Mouse (Mus musculus): ENCODE results near the gene Car3. TPM values are rescaled to one million over a fixed set of nuclear protein-coding genes. Genes with fewer than 3 reads are reported as not detected.

Gene Car3
- total and polyA plus RNA-seq, 3 experiments: 1.7 to 4.9 TPM; not detected in 1

DNA sequence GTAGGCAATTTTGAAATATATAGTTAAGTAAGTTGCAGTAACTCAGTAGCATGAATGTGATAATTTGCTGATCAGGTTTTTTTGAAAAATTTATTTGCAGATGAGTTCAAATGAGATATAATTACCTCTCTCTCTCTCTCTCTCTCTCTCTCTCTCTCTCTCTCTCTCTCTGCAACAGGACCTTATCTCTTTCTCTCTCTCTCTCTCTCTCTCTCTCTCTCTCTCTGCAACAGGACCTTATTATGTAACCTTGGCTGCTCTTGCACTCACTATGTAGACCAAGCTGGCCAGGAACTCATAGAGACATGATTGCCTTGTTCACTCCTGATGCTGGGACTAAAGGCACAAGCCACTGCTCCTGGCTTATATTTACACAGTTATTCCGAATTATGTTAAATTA, 2.1 kb upstream of the Car3 start:
- H3K4me1 ChIP-seq (ENCODE audit: control insufficient read depth in 1 of 2, insufficient read depth in 2 of 2, low read length in 2 of 2): no peaks in the 10 kb centered on the region
- H3K36me3 ChIP-seq (ENCODE audit: control insufficient read depth in 1 of 2, insufficient read depth in 2 of 2, low read length in 2 of 2): no peaks in the 10 kb centered on the region
- H3K9me3 ChIP-seq (replicated peaks; ENCODE audit: insufficient read depth, low read length): no peaks in the 10 kb centered on the region
- H3K79me2 ChIP-seq (ENCODE audit: control insufficient read depth, insufficient read depth, low read length, poor library complexity): no peaks in the 10 kb centered on the region; the same call in 1 of the 2 replicates
- H3K9ac ChIP-seq (ENCODE audit: control insufficient read depth, low read depth, low read length, poor library complexity, severe bottlenecking): no peak overlapping the region
- H3K27me3 ChIP-seq (ENCODE audit: control insufficient read depth in 1 of 2, insufficient read depth in 2 of 2, low read length in 2 of 2): no peaks in the 10 kb centered on the region
- H3K27ac ChIP-seq (ENCODE audit: control insufficient read depth, low read depth, low read length): no peak overlapping the region
- DNase-seq (ENCODE audit: low read depth, low spot score): no peak
- TF ChIP-seq BHLHE40 (IDR thresholded peaks at IDR 0.05; ENCODE audit: borderline replicate concordance, low read depth, low read length): no peak
- TF ChIP-seq MEF2A (IDR thresholded peaks at IDR 0.05; ENCODE audit: extremely low read depth, insufficient replicate concordance, low read depth, low read length, poor library complexity, severe bottlenecking): no peak
- TF ChIP-seq EP300 (IDR thresholded peaks at IDR 0.05; ENCODE audit: low read depth in 1 of 2, low read length in 2 of 2): no peak
- no peak for TF ChIP-seq GABPA (IDR thresholded peaks at IDR 0.05; ENCODE audit: low read depth, low read length)
- no peak for TF ChIP-seq RAD21 (IDR thresholded peaks at IDR 0.05; ENCODE audit: low read depth, low read length)
- TF ChIP-seq ETS1 (IDR thresholded peaks at IDR 0.05; ENCODE audit: low read depth, low read length): no peak
- no peak for TF ChIP-seq HCFC1 (IDR thresholded peaks at IDR 0.05; ENCODE audit: low read depth, low read length)
- TF ChIP-seq E2F4 (IDR thresholded peaks at IDR 0.05; ENCODE audit: borderline replicate concordance, low read depth, low read length): no peak
- TF ChIP-seq SMC3 (IDR thresholded peaks at IDR 0.05; ENCODE audit: low read depth, low read length): no peak
- TF ChIP-seq POLR2A (IDR thresholded peaks at IDR 0.05; ENCODE audit: control insufficient read depth in 1 of 2, insufficient read depth in 1 of 2, low read depth in 1 of 2, low read length in 2 of 2, poor library complexity in 1 of 2): no peak
- no peak for TF ChIP-seq JUND (IDR thresholded peaks at IDR 0.05; ENCODE audit: low read depth, low read length)
- TF ChIP-seq TAL1 (IDR thresholded peaks at IDR 0.05; ENCODE audit: low read length): no peak
- TF ChIP-seq MAFK (IDR thresholded peaks at IDR 0.05; ENCODE audit: borderline replicate concordance, low read depth, low read length): no peak
- TF ChIP-seq MYC (IDR thresholded peaks at IDR 0.05; ENCODE audit: low read depth, low read length): no peak
- no peak for TF ChIP-seq MAX (IDR thresholded peaks at IDR 0.05; ENCODE audit: low read length)
- no peak for TF ChIP-seq TCF12 (IDR thresholded peaks at IDR 0.05; ENCODE audit: low read depth, low read length)
- no peak for TF ChIP-seq MYB (IDR thresholded peaks at IDR 0.05; ENCODE audit: low read depth, low read length)
- no peak for TF ChIP-seq GATA1 (IDR thresholded peaks at IDR 0.05; ENCODE audit: low read depth, low read length)
- H3K4me3 ChIP-seq (ENCODE audit: control insufficient read depth in 1 of 2, insufficient read depth in 1 of 2, low read depth in 2 of 2, low read length in 2 of 2): no peak overlapping the region

DNA sequence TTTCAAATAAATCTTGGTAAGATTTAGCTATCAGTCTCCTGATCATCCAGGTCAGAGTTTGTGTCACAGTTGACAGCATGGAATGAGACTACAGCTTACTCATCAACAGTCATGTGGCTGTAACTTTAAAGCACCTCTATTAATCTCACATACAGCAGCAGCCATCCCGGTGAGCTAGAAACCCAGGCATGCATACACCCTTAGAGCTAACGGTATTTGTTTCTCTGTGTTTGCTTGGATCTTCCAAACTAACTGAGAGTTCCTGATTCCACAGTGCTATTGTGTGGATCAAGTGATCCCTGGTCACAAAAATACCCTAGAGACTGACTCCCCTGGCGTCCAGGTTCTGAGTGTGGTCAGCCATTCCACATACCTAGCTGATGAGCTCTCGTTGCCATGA, 1.5 kb upstream of the Car3 start:
- H3K79me2 ChIP-seq (ENCODE audit: control insufficient read depth, insufficient read depth, low read length, poor library complexity): no peaks in the 10 kb centered on the region; the same call in 1 of the 2 replicates
- H3K27me3 ChIP-seq (ENCODE audit: control insufficient read depth in 1 of 2, insufficient read depth in 2 of 2, low read length in 2 of 2): no peaks in the 10 kb centered on the region
- H3K4me1 ChIP-seq (ENCODE audit: control insufficient read depth in 1 of 2, insufficient read depth in 2 of 2, low read length in 2 of 2): no peaks in the 10 kb centered on the region
- no peaks in the 10 kb centered on the region for H3K9me3 ChIP-seq (replicated peaks; ENCODE audit: insufficient read depth, low read length)
- no peak for TF ChIP-seq GATA1 (IDR thresholded peaks at IDR 0.05; ENCODE audit: low read depth, low read length)
- TF ChIP-seq ZKSCAN1 (IDR thresholded peaks at IDR 0.05; ENCODE audit: low read depth, low read length): no peak
- no peak for TF ChIP-seq UBTF (IDR thresholded peaks at IDR 0.05; ENCODE audit: borderline replicate concordance, insufficient read depth, low read depth, low read length)
- no peak for TF ChIP-seq ETS1 (IDR thresholded peaks at IDR 0.05; ENCODE audit: low read depth, low read length)
- TF ChIP-seq POLR2A (IDR thresholded peaks at IDR 0.05; ENCODE audit: control insufficient read depth in 1 of 2, insufficient read depth in 1 of 2, low read depth in 1 of 2, low read length in 2 of 2, poor library complexity in 1 of 2): no peak
- no peak for TF ChIP-seq E2F4 (IDR thresholded peaks at IDR 0.05; ENCODE audit: borderline replicate concordance, low read depth, low read length)
- TF ChIP-seq MAX (IDR thresholded peaks at IDR 0.05; ENCODE audit: low read length): no peak
- TF ChIP-seq CHD1 (IDR thresholded peaks at IDR 0.05; ENCODE audit: low read depth, low read length): no peak
- TF ChIP-seq TAL1 (IDR thresholded peaks at IDR 0.05; ENCODE audit: low read length): no peak
- no peak for TF ChIP-seq CHD2 (IDR thresholded peaks at IDR 0.05; ENCODE audit: low read length)
- TF ChIP-seq NRF1 (IDR thresholded peaks at IDR 0.05; ENCODE audit: insufficient read depth, low read depth, low read length, poor library complexity, severe bottlenecking): no peak
- TF ChIP-seq MAZ (IDR thresholded peaks at IDR 0.05; ENCODE audit: low read depth, low read length): no peak
- no peak for TF ChIP-seq ZMIZ1 (IDR thresholded peaks at IDR 0.05; ENCODE audit: low read depth, low read length)
- no peak overlapping the region for H3K27ac ChIP-seq (ENCODE audit: control insufficient read depth, low read depth, low read length)
- H3K4me3 ChIP-seq (ENCODE audit: control insufficient read depth in 1 of 2, insufficient read depth in 1 of 2, low read depth in 2 of 2, low read length in 2 of 2): no peak overlapping the region
- H3K36me3 ChIP-seq (ENCODE audit: control insufficient read depth in 1 of 2, insufficient read depth in 2 of 2, low read length in 2 of 2): no peaks in the 10 kb centered on the region
- DNase-seq (ENCODE audit: low read depth, low spot score): no peak
- H3K9ac ChIP-seq (ENCODE audit: control insufficient read depth, low read depth, low read length, poor library complexity, severe bottlenecking): no peak overlapping the region

Data from MEL (cell line).